Mouse (Mus musculus): ENCODE measurements around the gene Rhbdf1. TPM values are rescaled to one million over a fixed set of nuclear protein-coding genes. Genes with fewer than 3 reads are reported as not detected.

Gene Rhbdf1
- polyA plus RNA-seq, 2 experiments: 3.0 to 5.8 TPM

GRCm38 (mm10) chr11:32186031-32186430, 36.1 kb downstream of the Rhbdf1 start:
- DNase-seq (ENCODE audit: low read depth in 3 of 3, low spot score in 3 of 3) (no peak), ATAC-seq (ENCODE audit: insufficient read depth) (no peak)
- no peak for TF ChIP-seq CTCF (IDR thresholded peaks at IDR 0.05; ENCODE audit: low read depth)
- no peak for TF ChIP-seq EP300 (IDR thresholded peaks at IDR 0.05; ENCODE audit: low read depth)
- H3K4me3 ChIP-seq (ENCODE audit: insufficient read depth in 1 of 2, low read depth in 2 of 2, low read length in 2 of 2): no peak overlapping the region
- H3K9me3 ChIP-seq (ENCODE audit: control insufficient read depth, low read length): no peaks in the 10 kb centered on the region
- no peaks in the 10 kb centered on the region for H3K4me1 ChIP-seq (replicated peaks; ENCODE audit: control insufficient read depth in 2 of 2, insufficient read depth in 2 of 2, low read length in 1 of 2)
- no peak overlapping the region for H3K4me2 ChIP-seq (ENCODE audit: low read depth)
- H3K36me3 ChIP-seq (replicated peaks; ENCODE audit: control insufficient read depth, insufficient read depth, low read depth): no peaks in the 10 kb centered on the region
- 71% methylated on average over 3 of the region's 3 CpGs for WGBS (ENCODE audit: insufficient replicate concordance)
- no peak overlapping the region for H3K9ac ChIP-seq (replicated peaks)
- no peak overlapping the region for H3K27ac ChIP-seq
- H3K27me3 ChIP-seq (ENCODE audit: control insufficient read depth, insufficient read depth, low read length): no peaks in the 10 kb centered on the region; the same call in 1 of the 2 replicates

- Histone ChIP-seq H3K27ac (no peak overlapping the region), H3K4me1 (replicated peaks; ENCODE audit: control insufficient read depth in 2 of 2, insufficient read depth in 2 of 2, low read length in 1 of 2) (no peaks in the 10 kb centered on the region), H3K27me3 (ENCODE audit: control insufficient read depth, insufficient read depth, low read length) (no peaks in the 10 kb centered on the region; the same call in 1 of the 2 replicates), H3K4me3 (ENCODE audit: insufficient read depth in 1 of 2, low read depth in 2 of 2, low read length in 2 of 2) (no peak overlapping the region), H3K9me3 (ENCODE audit: control insufficient read depth, low read length) (no peaks in the 10 kb centered on the region), H3K9ac (replicated peaks) (no peak overlapping the region), H3K4me2 (ENCODE audit: low read depth) (no peak overlapping the region), H3K36me3 (replicated peaks; ENCODE audit: control insufficient read depth, insufficient read depth, low read depth) (no peaks in the 10 kb centered on the region)
- DNase-seq (ENCODE audit: low read depth in 3 of 3, low spot score in 3 of 3) (no peak), ATAC-seq (ENCODE audit: insufficient read depth) (no peak)
- WGBS (ENCODE audit: insufficient replicate concordance): 73% methylated on average over 8 of the region's 8 CpGs
- TF ChIP-seq CTCF (IDR thresholded peaks at IDR 0.05; ENCODE audit: low read depth) (no peak), EP300 (IDR thresholded peaks at IDR 0.05; ENCODE audit: low read depth) (no peak)
Observed at GRCm38 (mm10) chr11:32184469-32184868, 37.6 kb downstream of the Rhbdf1 start.

GRCm38 (mm10) chr11:32181973-32182868, 39.9 kb downstream of the Rhbdf1 start:
- no peak for ATAC-seq (ENCODE audit: insufficient read depth)
- H3K9ac ChIP-seq (replicated peaks): no peak overlapping the region

GRCm38 (mm10) chr11:32181246-32181645, 40.9 kb downstream of the Rhbdf1 start:
- TF ChIP-seq CTCF (IDR thresholded peaks at IDR 0.05; ENCODE audit: low read depth) (no peak), EP300 (IDR thresholded peaks at IDR 0.05; ENCODE audit: low read depth) (no peak)
- no peak for ATAC-seq (ENCODE audit: insufficient read depth)
- 73% methylated on average over 4 of the region's 4 CpGs for WGBS (ENCODE audit: insufficient replicate concordance)
- H3K4me3 ChIP-seq (ENCODE audit: insufficient read depth in 1 of 2, low read depth in 2 of 2, low read length in 2 of 2): no peak overlapping the region
- H3K27ac ChIP-seq: no peak overlapping the region
- no peak for DNase-seq (ENCODE audit: low read depth in 3 of 3, low spot score in 3 of 3)
- H3K4me2 ChIP-seq (ENCODE audit: low read depth): no peak overlapping the region
- H3K27me3 ChIP-seq (ENCODE audit: control insufficient read depth, insufficient read depth, low read length): no peaks in the 10 kb centered on the region; the same call in 1 of the 2 replicates
- no peak overlapping the region for H3K9ac ChIP-seq (replicated peaks)
- no peaks in the 10 kb centered on the region for H3K36me3 ChIP-seq (replicated peaks; ENCODE audit: control insufficient read depth, insufficient read depth, low read depth)
- no peaks in the 10 kb centered on the region for H3K4me1 ChIP-seq (replicated peaks; ENCODE audit: control insufficient read depth in 2 of 2, insufficient read depth in 2 of 2, low read length in 1 of 2)
- no peaks in the 10 kb centered on the region for H3K9me3 ChIP-seq (ENCODE audit: control insufficient read depth, low read length)

More at GRCm38 (mm10) chr11:32181973-32182868, 39.9 kb downstream of the Rhbdf1 start:
- DNase-seq (ENCODE audit: low read depth in 3 of 3, low spot score in 3 of 3): peak; percentile 42 to 49 (median 44)
- Histone ChIP-seq H3K4me1 (replicated peaks; ENCODE audit: control insufficient read depth in 2 of 2, insufficient read depth in 2 of 2, low read length in 1 of 2) (no peaks in the 10 kb centered on the region), H3K4me2 (ENCODE audit: low read depth) (no peak overlapping the region), H3K9me3 (ENCODE audit: control insufficient read depth, low read length) (no peaks in the 10 kb centered on the region), H3K27ac (no peak overlapping the region), H3K36me3 (replicated peaks; ENCODE audit: control insufficient read depth, insufficient read depth, low read depth) (no peaks in the 10 kb centered on the region), H3K27me3 (ENCODE audit: control insufficient read depth, insufficient read depth, low read length) (no peaks in the 10 kb centered on the region; the same call in 1 of the 2 replicates), H3K4me3 (ENCODE audit: insufficient read depth in 1 of 2, low read depth in 2 of 2, low read length in 2 of 2) (no peak overlapping the region)
- TF ChIP-seq CTCF (IDR thresholded peaks at IDR 0.05; ENCODE audit: low read depth) (peak; percentile 89), EP300 (IDR thresholded peaks at IDR 0.05; ENCODE audit: low read depth) (no peak)
- WGBS (ENCODE audit: insufficient replicate concordance): 39% methylated on average over 24 of the region's 25 CpGs

- H3K27me3 ChIP-seq (ENCODE audit: control insufficient read depth, insufficient read depth, low read length): no peaks in the 10 kb centered on the region
- no peaks in the 10 kb centered on the region for H3K9me3 ChIP-seq (ENCODE audit: control insufficient read depth, low read length)
- no peak for DNase-seq (ENCODE audit: low read depth in 3 of 3, low spot score in 3 of 3)
- no peak overlapping the region for H3K27ac ChIP-seq
- H3K4me2 ChIP-seq (ENCODE audit: low read depth): no peak overlapping the region
- no peak for ATAC-seq (ENCODE audit: insufficient read depth)
- no peak overlapping the region for H3K9ac ChIP-seq (replicated peaks)
- TF ChIP-seq EP300 (IDR thresholded peaks at IDR 0.05; ENCODE audit: low read depth) (no peak), CTCF (IDR thresholded peaks at IDR 0.05; ENCODE audit: low read depth) (no peak)
- no peaks in the 10 kb centered on the region for H3K36me3 ChIP-seq (replicated peaks; ENCODE audit: control insufficient read depth, insufficient read depth, low read depth)
- 53% methylated on average over 1 of the region's 1 CpGs for WGBS (ENCODE audit: insufficient replicate concordance)
- no peak overlapping the region for H3K4me3 ChIP-seq (ENCODE audit: insufficient read depth in 1 of 2, low read depth in 2 of 2, low read length in 2 of 2)
- H3K4me1 ChIP-seq (replicated peaks; ENCODE audit: control insufficient read depth in 2 of 2, insufficient read depth in 2 of 2, low read length in 1 of 2): no peaks in the 10 kb centered on the region
Observed at GRCm38 (mm10) chr11:32178506-32178905, 43.6 kb downstream of the Rhbdf1 start.
